Mouse (Mus musculus) duodenum, adult 2 months (tissue): Measurements from ENCODE around the gene Olfr467. TPM values are rescaled to one million over a fixed set of nuclear protein-coding genes. Genes with fewer than 3 reads are reported as not detected.

Source experiments
- polyA plus RNA-seq: library from polyadenylated mRNA; depleted of rRNA; stranded (reverse); fragments of >200 nt; gene quantifications from 2 replicates; pipeline ENCODE4 v1.2.3, GENCODE M21; 2012; ENCODE audit warnings: low replicate concordance; rRNA removed

The Olfr467 gene
- not detected in 2 replicates for polyA plus RNA-seq

GRCm38 (mm10) chr7:107811963-107812362 is at the start of gene Olfr467:
Gene Olfr467 (plus strand): TSS chr7:107812263.

GRCm38 (mm10) chr7:107801108-107801507 is 11.0 kb upstream of the Olfr467 start, which contains the start of gene Ovch2:
Gene Ovch2 (minus strand): TSS chr7:107801208.

GRCm38 (mm10) chr7:107825441-107825840 is 13.4 kb downstream of the Olfr467 start, which contains the start of gene Olfr469:
Gene Olfr469 (minus strand): TSS chr7:107825541.

GRCm38 (mm10) chr7:107847390-107847789 is 35.3 kb downstream of the Olfr467 start, which contains the start of gene Olfr470:
Gene Olfr470 (minus strand): TSS chr7:107847490.

Other genes with a start within 250 kb of the Olfr467 start
- 0.33 and 0.51 TPM in 2 replicates for gene Olfml1, start 244.8 kb upstream of the Olfr467 start, polyA plus RNA-seq
- gene Ppfibp2, start 217.1 kb upstream of the Olfr467 start, polyA plus RNA-seq = 6.6 and 7.9 TPM in 2 replicates
- not detected in 2 replicates for gene 5330417H12Rik, start 187.1 kb upstream of the Olfr467 start, polyA plus RNA-seq
- 0.04 TPM in 1 of 2 replicates, not detected in the other for gene Cyb5r2, start 54.2 kb upstream of the Olfr467 start, polyA plus RNA-seq
- gene Ovch2, start 11.1 kb upstream of the Olfr467 start, polyA plus RNA-seq = not detected in 2 replicates
- not detected in 2 replicates for gene Olfr469, start 13.3 kb downstream of the Olfr467 start, polyA plus RNA-seq
- not detected in 2 replicates for gene Olfr470, start 35.2 kb downstream of the Olfr467 start, polyA plus RNA-seq
- not detected in 2 replicates for gene Olfr472, start 85.6 kb downstream of the Olfr467 start, polyA plus RNA-seq
- not detected in 2 replicates for gene Olfr473, start 118.2 kb downstream of the Olfr467 start, polyA plus RNA-seq
- gene Olfr474, start 142.4 kb downstream of the Olfr467 start, polyA plus RNA-seq = not detected in 2 replicates
- not detected in 2 replicates for gene Olfr476, start 152.5 kb downstream of the Olfr467 start, polyA plus RNA-seq
- not detected in 2 replicates for gene Olfr477, start 174.4 kb downstream of the Olfr467 start, polyA plus RNA-seq
- gene Olfr478, start 221.7 kb downstream of the Olfr467 start, polyA plus RNA-seq = not detected in 2 replicates
- gene Olfr479, start 238.4 kb downstream of the Olfr467 start, polyA plus RNA-seq = not detected in 2 replicates